ENCODE assay signal across 32 mouse cellular contexts in genomic region chr1:108934350-108934749, GRCm38 (mm10).
DNase-seq lines count a peak whose midpoint lies in the region; ATAC-seq and TF ChIP-seq lines count a peak whose summit lies in the region.
"Had no signal": no experiment of that assay in that cellular context is flagged by ENCODE, and none has a peak within 500 bp of the region (broad histone marks: within the 10 kb centered on the region; RNA-seq: fewer than 3 reads in every experiment).

No protein-coding gene starts in this region.

- peak; percentile 60 for DNase-seq in forebrain, embryonic 14.5 days (ENCODE audit: low spot score)
- peak; percentile 57 for DNase-seq in midbrain, embryonic 14.5 days
- DNase-seq in brain, embryonic 14.5 days (ENCODE audit: low read depth): peak; percentile 79
- DNase-seq in liver, embryonic 11.5 days (ENCODE audit: low spot score): no peak
- DNase-seq: adrenal gland, postnatal 25 days; B cell, adult 2 months; cerebellum, adult 2 months; embryo, embryonic 11 days; gastrocnemius, postnatal 25 days; heart, adult 11 months; kidney, adult 2 months; kidney, postnatal 36 days; liver, postnatal 0 days; lung, postnatal 4 days; right cerebral cortex, postnatal 4 days; thymus, adult 18-20 months; thymus, postnatal 25 days had no signal

- 75% methylated on average over 1 of the region's 1 CpGs for WGBS in forebrain, embryonic 14.5 days
- WGBS in forebrain, embryonic 12.5 days: 89% methylated on average over 1 of the region's 1 CpGs
- 73% methylated on average over 1 of the region's 1 CpGs for WGBS in midbrain, embryonic 14.5 days
- 56% methylated on average over 1 of the region's 1 CpGs for WGBS in midbrain, embryonic 13.5 days
- WGBS in forebrain, embryonic 16.5 days: 58% methylated on average over 1 of the region's 1 CpGs
- WGBS in liver, embryonic 11.5 days: 74% methylated on average over 1 of the region's 1 CpGs

- H3K4me2 ChIP-seq in forebrain, embryonic 14.5 days (ENCODE audit: low read length): no peak overlapping the region
- no peak overlapping the region for H3K4me2 ChIP-seq in forebrain, embryonic 12.5 days
- H3K4me2 ChIP-seq in midbrain, embryonic 14.5 days (ENCODE audit: low read length): no peak overlapping the region
- H3K4me2 ChIP-seq in midbrain, embryonic 13.5 days (replicated peaks): no peak overlapping the region
- no peak overlapping the region for H3K4me2 ChIP-seq in forebrain, embryonic 16.5 days (ENCODE audit: low read length)
- no peak overlapping the region for H3K4me2 ChIP-seq in liver, embryonic 11.5 days
- H3K4me2 ChIP-seq: embryonic facial prominence, embryonic 13.5 days; heart, embryonic 15.5 days; intestine, embryonic 15.5 days; limb, embryonic 13.5 days; liver, embryonic 12.5 days had no signal

- no peak overlapping the region for H3K9ac ChIP-seq in forebrain, embryonic 14.5 days (ENCODE audit: low read length)
- H3K9ac ChIP-seq in forebrain, embryonic 12.5 days: no peak overlapping the region
- H3K9ac ChIP-seq in midbrain, embryonic 14.5 days (replicated peaks; ENCODE audit: low read length): no peak overlapping the region
- no peak overlapping the region for H3K9ac ChIP-seq in midbrain, embryonic 13.5 days (replicated peaks)
- no peak overlapping the region for H3K9ac ChIP-seq in forebrain, embryonic 16.5 days (replicated peaks; ENCODE audit: low read depth, low read length)
- H3K9ac ChIP-seq in liver, embryonic 11.5 days (ENCODE audit: low read depth, low read length): no peak overlapping the region
- H3K9ac ChIP-seq: embryonic facial prominence, embryonic 13.5 days; heart, embryonic 15.5 days; intestine, embryonic 15.5 days; limb, embryonic 13.5 days; liver, embryonic 12.5 days; liver, postnatal 0 days had no signal

- H3K27me3 ChIP-seq in forebrain, embryonic 14.5 days (replicated peaks; ENCODE audit: control insufficient read depth, insufficient read depth, low read length): no peaks in the 10 kb centered on the region
- no peaks in the 10 kb centered on the region for H3K27me3 ChIP-seq in forebrain, embryonic 12.5 days
- H3K27me3 ChIP-seq in midbrain, embryonic 14.5 days (ENCODE audit: control insufficient read depth, insufficient read depth, low read length): no peaks in the 10 kb centered on the region
- H3K27me3 ChIP-seq in midbrain, embryonic 13.5 days: no peaks in the 10 kb centered on the region
- H3K27me3 ChIP-seq in forebrain, embryonic 16.5 days (replicated peaks; ENCODE audit: control insufficient read depth, insufficient read depth, low read length): no peaks in the 10 kb centered on the region
- no peaks in the 10 kb centered on the region for H3K27me3 ChIP-seq in liver, embryonic 11.5 days (replicated peaks; ENCODE audit: control insufficient read depth, insufficient read depth, low read length)
- H3K27me3 ChIP-seq: embryonic facial prominence, embryonic 13.5 days; heart, embryonic 15.5 days; intestine, embryonic 15.5 days; limb, embryonic 13.5 days; liver, embryonic 12.5 days; megakaryocyte, embryonic 14.5 days had no signal

- no peak for TF ChIP-seq CTCF in brain, embryonic 14.5 days (IDR thresholded peaks at IDR 0.05; ENCODE audit: borderline replicate concordance, extremely low read depth, insufficient read depth, insufficient read length)

- no peak overlapping the region for H3K27ac ChIP-seq in forebrain, embryonic 14.5 days (ENCODE audit: low read depth, low read length)
- H3K27ac ChIP-seq in forebrain, embryonic 12.5 days: no peak overlapping the region
- no peak overlapping the region for H3K27ac ChIP-seq in midbrain, embryonic 14.5 days (replicated peaks; ENCODE audit: low read depth, low read length)
- H3K27ac ChIP-seq in midbrain, embryonic 13.5 days: no peak overlapping the region
- H3K27ac ChIP-seq in forebrain, embryonic 16.5 days (ENCODE audit: low read length): no peak overlapping the region
- no peak overlapping the region for H3K27ac ChIP-seq in liver, embryonic 11.5 days (ENCODE audit: low read depth, low read length)
- H3K27ac ChIP-seq: embryonic facial prominence, embryonic 13.5 days; heart, embryonic 10.5 days; heart, embryonic 15.5 days; intestine, embryonic 15.5 days; layer of hippocampus, adult 2 months; left cerebral cortex, adult 2 months; limb, embryonic 13.5 days; liver, embryonic 12.5 days; stomach, postnatal 0 days had no signal

- 0 out of 2 replicates have a peak, but pooled peaks have one; percentile 42 for ATAC-seq in forebrain, embryonic 14.5 days
- no peak for ATAC-seq in forebrain, embryonic 12.5 days (ENCODE audit: low FRiP score)
- no peak; the same call in 1 of the 2 replicates for ATAC-seq in midbrain, embryonic 14.5 days (ENCODE audit: low FRiP score, low TSS enrichment)
- no peak for ATAC-seq in midbrain, embryonic 13.5 days
- peak; percentile 52; the same call in 1 of the 2 replicates for ATAC-seq in forebrain, embryonic 16.5 days
- no peak for ATAC-seq in liver, embryonic 11.5 days (replicated peaks; ENCODE audit: low FRiP score)
- ATAC-seq: hindbrain, embryonic 16.5 days; intestine, embryonic 15.5 days; liver, embryonic 12.5 days; liver, postnatal 0 days had no signal

- no peaks in the 10 kb centered on the region for H3K4me1 ChIP-seq in forebrain, embryonic 14.5 days (ENCODE audit: control insufficient read depth, insufficient read depth, low read length)
- no peaks in the 10 kb centered on the region for H3K4me1 ChIP-seq in forebrain, embryonic 12.5 days
- no peaks in the 10 kb centered on the region for H3K4me1 ChIP-seq in midbrain, embryonic 14.5 days (ENCODE audit: control insufficient read depth, insufficient read depth, low read length)
- H3K4me1 ChIP-seq in midbrain, embryonic 13.5 days (replicated peaks): no peaks in the 10 kb centered on the region
- no peaks in the 10 kb centered on the region for H3K4me1 ChIP-seq in forebrain, embryonic 16.5 days (replicated peaks; ENCODE audit: control insufficient read depth, insufficient read depth, low read length)
- no peaks in the 10 kb centered on the region for H3K4me1 ChIP-seq in liver, embryonic 11.5 days (replicated peaks; ENCODE audit: control insufficient read depth, insufficient read depth, low read length)
- H3K4me1 ChIP-seq: embryonic facial prominence, embryonic 13.5 days; heart, embryonic 10.5 days; heart, embryonic 15.5 days; intestine, embryonic 15.5 days; limb, embryonic 13.5 days; liver, embryonic 12.5 days; megakaryocyte, embryonic 14.5 days had no signal

- no peaks in the 10 kb centered on the region for H3K36me3 ChIP-seq in forebrain, embryonic 14.5 days (ENCODE audit: control insufficient read depth, insufficient read depth, low read length)
- H3K36me3 ChIP-seq in forebrain, embryonic 12.5 days (replicated peaks): no peaks in the 10 kb centered on the region
- H3K36me3 ChIP-seq in midbrain, embryonic 14.5 days (ENCODE audit: control insufficient read depth, insufficient read depth, low read length): no peaks in the 10 kb centered on the region
- H3K36me3 ChIP-seq in midbrain, embryonic 13.5 days: no peaks in the 10 kb centered on the region
- H3K36me3 ChIP-seq in forebrain, embryonic 16.5 days (ENCODE audit: control insufficient read depth, insufficient read depth): no peaks in the 10 kb centered on the region
- no peaks in the 10 kb centered on the region for H3K36me3 ChIP-seq in liver, embryonic 11.5 days (ENCODE audit: control insufficient read depth, insufficient read depth, low read length)
- H3K36me3 ChIP-seq: embryonic facial prominence, embryonic 13.5 days; heart, embryonic 10.5 days; heart, embryonic 15.5 days; intestine, embryonic 15.5 days; limb, embryonic 13.5 days; liver, embryonic 12.5 days had no signal

- no peak for TF ChIP-seq POLR2A in brain, embryonic 14.5 days (IDR thresholded peaks at IDR 0.05; ENCODE audit: borderline replicate concordance, extremely low read depth, insufficient read depth, insufficient read length, poor library complexity, severe bottlenecking)

- no peak overlapping the region for H3K4me3 ChIP-seq in forebrain, embryonic 14.5 days (ENCODE audit: low read depth, low read length)
- no peak overlapping the region for H3K4me3 ChIP-seq in forebrain, embryonic 12.5 days (replicated peaks)
- H3K4me3 ChIP-seq in midbrain, embryonic 14.5 days (replicated peaks; ENCODE audit: low read depth, low read length): no peak overlapping the region
- no peak overlapping the region for H3K4me3 ChIP-seq in midbrain, embryonic 13.5 days (replicated peaks)
- no peak overlapping the region for H3K4me3 ChIP-seq in forebrain, embryonic 16.5 days (replicated peaks; ENCODE audit: low read length)
- H3K4me3 ChIP-seq in liver, embryonic 11.5 days (ENCODE audit: low read depth, low read length): no peak overlapping the region
- H3K4me3 ChIP-seq: embryonic facial prominence, embryonic 13.5 days; erythroblast, embryonic 14.5 days; heart, embryonic 10.5 days; heart, embryonic 15.5 days; intestine, embryonic 15.5 days; layer of hippocampus, adult 2 months; left cerebral cortex, adult 2 months; limb, embryonic 13.5 days; liver, embryonic 12.5 days; megakaryocyte, embryonic 14.5 days had no signal

- no peaks in the 10 kb centered on the region for H3K9me3 ChIP-seq in forebrain, embryonic 14.5 days (replicated peaks; ENCODE audit: control insufficient read depth, low read length)
- H3K9me3 ChIP-seq in forebrain, embryonic 12.5 days: no peaks in the 10 kb centered on the region
- H3K9me3 ChIP-seq in midbrain, embryonic 14.5 days (ENCODE audit: control insufficient read depth, low read length): no peaks in the 10 kb centered on the region
- no peaks in the 10 kb centered on the region for H3K9me3 ChIP-seq in midbrain, embryonic 13.5 days
- no peaks in the 10 kb centered on the region for H3K9me3 ChIP-seq in forebrain, embryonic 16.5 days (ENCODE audit: control insufficient read depth, low read length)
- no peaks in the 10 kb centered on the region for H3K9me3 ChIP-seq in liver, embryonic 11.5 days (ENCODE audit: control insufficient read depth, low read length)
- H3K9me3 ChIP-seq: embryonic facial prominence, embryonic 13.5 days; heart, embryonic 10.5 days; heart, embryonic 15.5 days; intestine, embryonic 15.5 days; limb, embryonic 13.5 days; liver, embryonic 12.5 days; megakaryocyte, embryonic 14.5 days had no signal

Comparison
In these comparisons a context has a peak if more than half of its experiments do, and no peak if none do; other contexts are left out.
1. ATAC-seq: peak in forebrain, embryonic 14.5 days (single experiment) and forebrain, embryonic 16.5 days (single experiment); none in forebrain, embryonic 12.5 days (single experiment), midbrain, embryonic 14.5 days (single experiment), midbrain, embryonic 13.5 days (single experiment) and liver, embryonic 11.5 days (single experiment).